Mouse (Mus musculus) embryonic facial prominence, embryonic 11.5 days (tissue): ENCODE measurements at regions not wholly inside any gene's neighbourhood (a gene's known extent, or its start where the extent isn't known, plus 50 kb on each side); places are given as distances from the start of the nearest gene placed in this dataset.
A peak's percentile ranks its signal among the peaks of the same experiment; 100 is the strongest.
"Not testable (repeated sequence)": the region's sequence is repeated elsewhere in the genome, so short reads cannot be mapped to it uniquely, and the experiment has no call there.

ENCODE experiments used
- ATAC-seq: fragments of 200-750 bp; cut with Nextera tagmentation; replicated peaks from 2 replicates; pipeline ENCODE4 v1.8.0; 2017; ENCODE audit warnings: low read depth; ENCODE audit not compliant: insufficient number of reproducible peaks, low FRiP score, low TSS enrichment
- DNase-seq: peaks from one replicate; pipeline ENCODE4 v3.0.0-alpha.2; 2015; ENCODE audit warnings: low spot score
- H3K27ac ChIP-seq: fragments of 300-500 bp; sonication (generic); replicated peaks from 2 replicates; pipeline ENCODE4 v1.5.1; 2014; ENCODE audit warnings: mild to moderate bottlenecking, low read depth, low read length, control low read depth
- H3K27me3 ChIP-seq: fragments of 300-500 bp; sonication (generic); 2 replicates; pipeline ENCODE4 v1.6.1; 2014; ENCODE audit warnings: mild to moderate bottlenecking, low read length, moderate library complexity, mixed read lengths; ENCODE audit not compliant: control insufficient read depth, insufficient read depth
- H3K36me3 ChIP-seq: fragments of 300-500 bp; sonication (generic); replicated peaks from 2 replicates; pipeline ENCODE4 v1.6.1; 2014; ENCODE audit warnings: low read depth, mild to moderate bottlenecking, low read length, moderate library complexity, mixed read lengths; ENCODE audit not compliant: control insufficient read depth, insufficient read depth
- H3K4me1 ChIP-seq: fragments of 300-500 bp; sonication (generic); 2 replicates; pipeline ENCODE4 v1.6.1; 2014; ENCODE audit warnings: low read length, mixed read lengths; ENCODE audit not compliant: control insufficient read depth, insufficient read depth
- H3K4me2 ChIP-seq: fragments of 300-500 bp; sonication (generic); 2 replicates; pipeline ENCODE4 v1.6.1; 2014; ENCODE audit warnings: low read depth, mild to moderate bottlenecking, control low read depth, low read length, moderate library complexity
- H3K4me3 ChIP-seq: fragments of 300-500 bp; sonication (generic); 2 replicates; pipeline ENCODE4 v1.5.1; 2014; ENCODE audit warnings: low read depth, low read length, control low read depth
- H3K9ac ChIP-seq: fragments of 300-500 bp; sonication (generic); replicated peaks from 2 replicates; pipeline ENCODE4 v1.6.1; 2014; ENCODE audit warnings: mild to moderate bottlenecking, control low read depth, low read length
- H3K9me3 ChIP-seq: fragments of 300-500 bp; sonication (generic); replicated peaks from 2 replicates; pipeline ENCODE4 v1.6.1; 2016; ENCODE audit warnings: mild to moderate bottlenecking, low read length, inconsistent platforms, mixed read lengths; ENCODE audit not compliant: control insufficient read depth
- WGBS: fragments of 180-500 bp; shearing (Covaris S2); extraction: QIAGEN DNeasy Blood & Tissue Kit; methylation state at CpG from one replicate; pipeline ENCODE4 v1.1.7; 2014; 5-methylcytosine and 5-hydroxymethylcytosine counted together

- WGBS: 8% methylated on average over 17 of the region's 17 CpGs
- Histone ChIP-seq H3K27ac (no peak overlapping the region), H3K27me3 (peaks cover 19% of the 10 kb centered on the region), H3K9ac (no peak overlapping the region), H3K4me3 (no peak overlapping the region), H3K4me1 (no peaks in the 10 kb centered on the region), H3K36me3 (no peaks in the 10 kb centered on the region), H3K4me2 (no peak overlapping the region), H3K9me3 (no peaks in the 10 kb centered on the region)
- ATAC-seq (no peak), DNase-seq (peak; percentile 91)
Observed at GRCm38 (mm10) chr2:160578384-160579320, 67.0 kb upstream of the Top1 start.

- WGBS: 27% methylated on average over 9 of the region's 9 CpGs
- H3K27ac ChIP-seq: no peak overlapping the region
- no peak overlapping the region for H3K9ac ChIP-seq
- peaks cover 19% of the 10 kb centered on the region for H3K27me3 ChIP-seq
- ATAC-seq (no peak), DNase-seq (no peak)
- no peak overlapping the region for H3K4me3 ChIP-seq
- H3K9me3 ChIP-seq: no peaks in the 10 kb centered on the region
- H3K4me1 ChIP-seq: no peaks in the 10 kb centered on the region
- H3K4me2 ChIP-seq: no peak overlapping the region
- no peaks in the 10 kb centered on the region for H3K36me3 ChIP-seq
Observed at GRCm38 (mm10) chr2:160580250-160580649, 65.4 kb upstream of the Top1 start.

- no peak overlapping the region for H3K27ac ChIP-seq
- H3K4me1 ChIP-seq: no peaks in the 10 kb centered on the region
- no peaks in the 10 kb centered on the region for H3K9me3 ChIP-seq
- H3K4me3 ChIP-seq: no peak overlapping the region
- H3K36me3 ChIP-seq: no peaks in the 10 kb centered on the region
- no peak for ATAC-seq
- H3K27me3 ChIP-seq: peaks cover 19% of the 10 kb centered on the region
- 7% methylated on average over 9 of the region's 9 CpGs for WGBS
- DNase-seq: no peak
- no peak overlapping the region for H3K4me2 ChIP-seq
- no peak overlapping the region for H3K9ac ChIP-seq
Observed at GRCm38 (mm10) chr2:160581029-160581428, 64.7 kb upstream of the Top1 start.

GRCm38 (mm10) chr2:160583034-160583433, 62.7 kb upstream of the Top1 start:
- H3K4me1 ChIP-seq, H3K9ac ChIP-seq, DNase-seq, H3K27ac ChIP-seq, H3K36me3 ChIP-seq, ATAC-seq, H3K9me3 ChIP-seq, H3K4me2 ChIP-seq, H3K4me3 ChIP-seq: not testable (repeated sequence)
- 97% methylated on average over 19 of the region's 19 CpGs for WGBS
- peaks cover 19% of the 10 kb centered on the region for H3K27me3 ChIP-seq

GRCm38 (mm10) chr2:160583506-160583905, 62.2 kb upstream of the Top1 start:
- Histone ChIP-seq H3K27me3 (peaks cover 19% of the 10 kb centered on the region), H3K4me1 (no peaks in the 10 kb centered on the region), H3K4me2 (no peak overlapping the region), H3K27ac (no peak overlapping the region), H3K4me3 (no peak overlapping the region), H3K9ac (no peak overlapping the region), H3K9me3 (no peaks in the 10 kb centered on the region), H3K36me3 (no peaks in the 10 kb centered on the region)
- ATAC-seq: no peak
- no peak for DNase-seq
- 57% methylated on average over 6 of the region's 6 CpGs for WGBS

- H3K27ac ChIP-seq: no peak overlapping the region
- DNase-seq (no peak), ATAC-seq (no peak)
- 45% methylated on average over 9 of the region's 9 CpGs for WGBS
- peaks cover 15% of the 10 kb centered on the region for H3K27me3 ChIP-seq
- H3K9ac ChIP-seq: no peak overlapping the region
- H3K4me1 ChIP-seq: no peaks in the 10 kb centered on the region
- H3K4me2 ChIP-seq: no peak overlapping the region
- no peaks in the 10 kb centered on the region for H3K9me3 ChIP-seq
- no peaks in the 10 kb centered on the region for H3K36me3 ChIP-seq
- H3K4me3 ChIP-seq: no peak overlapping the region
Observed at GRCm38 (mm10) chr2:160584568-160584967, 61.1 kb upstream of the Top1 start.

GRCm38 (mm10) chr2:160587015-160587835, 58.5 kb upstream of the Top1 start:
- 90% methylated on average over 9 of the region's 9 CpGs for WGBS

GRCm38 (mm10) chr2:160588401-160588800, 57.3 kb upstream of the Top1 start:
- H3K4me2 ChIP-seq: no peak overlapping the region
- H3K9ac ChIP-seq: no peak overlapping the region
- no peaks in the 10 kb centered on the region for H3K36me3 ChIP-seq
- 81% methylated on average over 9 of the region's 9 CpGs for WGBS
- H3K4me3 ChIP-seq: no peak overlapping the region
- no peak overlapping the region for H3K27ac ChIP-seq
- ATAC-seq (no peak), DNase-seq (no peak)
- H3K9me3 ChIP-seq: no peaks in the 10 kb centered on the region
- H3K4me1 ChIP-seq: no peaks in the 10 kb centered on the region
- no peaks in the 10 kb centered on the region for H3K27me3 ChIP-seq

More at GRCm38 (mm10) chr2:160587015-160587835, 58.5 kb upstream of the Top1 start:
- DNase-seq (no peak), ATAC-seq (no peak)
- Histone ChIP-seq H3K27ac (no peak overlapping the region), H3K4me3 (no peak overlapping the region), H3K36me3 (no peaks in the 10 kb centered on the region), H3K9ac (no peak overlapping the region), H3K4me1 (no peaks in the 10 kb centered on the region), H3K4me2 (no peak overlapping the region), H3K27me3 (no peaks in the 10 kb centered on the region), H3K9me3 (no peaks in the 10 kb centered on the region)
